Mouse (Mus musculus): ENCODE data around the gene Fbxo2. TPM values are rescaled to one million over a fixed set of nuclear protein-coding genes. Genes with fewer than 3 reads are reported as not detected.

Fbxo2 gene
- polyA plus RNA-seq (2014; fragmentation: Illumina TruSeq; extraction: RNeasy Lipid Tissue Mini Kit (QIAGEN cat#74804); ENCODE audit: low read depth, low replicate concordance), result not detected

DNA sequence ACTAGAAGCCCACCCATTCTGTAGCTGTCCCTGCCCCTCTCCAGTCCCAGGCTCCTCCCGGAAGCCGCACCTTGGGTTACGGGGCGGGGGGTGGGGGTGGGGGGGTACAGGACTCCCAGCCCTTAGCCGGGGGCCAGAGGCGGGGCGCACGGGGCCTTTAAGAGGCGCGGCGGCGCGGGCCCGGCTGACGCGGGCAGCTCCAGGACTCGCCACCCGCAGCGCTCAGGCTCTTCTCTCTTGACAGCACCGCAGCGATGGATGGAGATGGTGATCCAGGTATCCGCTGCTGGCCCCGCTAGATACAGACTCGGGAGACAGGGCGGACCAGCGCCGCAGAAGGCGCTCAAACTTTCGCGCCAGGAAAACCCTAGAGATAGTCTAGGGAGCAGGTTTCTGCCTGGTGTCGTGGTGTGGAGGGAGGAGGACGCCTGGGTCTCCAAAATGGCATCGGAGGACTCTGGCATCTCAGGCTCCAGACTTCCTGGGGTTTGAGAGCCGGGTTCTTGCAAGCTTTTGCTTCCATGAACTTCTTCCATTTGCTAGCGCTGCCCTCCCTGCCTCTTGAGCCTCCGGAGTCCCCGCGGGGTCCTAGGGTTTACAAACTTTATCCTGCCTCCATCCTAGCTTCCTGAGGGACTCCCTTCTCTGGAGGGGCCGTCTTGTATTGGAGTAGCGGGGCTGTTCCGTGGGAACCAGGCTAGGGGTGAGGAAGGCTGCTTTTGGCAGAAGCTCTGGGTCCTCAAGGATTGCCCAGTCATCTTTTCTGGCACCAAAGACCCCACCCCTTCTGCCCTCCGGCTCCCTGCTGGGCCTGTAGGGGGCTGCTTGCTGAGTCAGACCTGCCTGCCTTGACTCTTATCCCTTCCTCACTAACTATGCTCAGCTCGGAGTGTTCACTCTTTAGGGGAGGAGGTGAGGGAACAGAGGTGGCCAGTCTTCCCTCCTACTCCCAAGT lies at the start of gene Fbxo2, which contains the start of gene Fbxo44:
TSS of gene Fbxo2 (plus strand) at position 186 of the 955 bp plus-strand sequence.
TSS of gene Fbxo44 (minus strand) at position 47 of the 955 bp plus-strand sequence.

DNA sequence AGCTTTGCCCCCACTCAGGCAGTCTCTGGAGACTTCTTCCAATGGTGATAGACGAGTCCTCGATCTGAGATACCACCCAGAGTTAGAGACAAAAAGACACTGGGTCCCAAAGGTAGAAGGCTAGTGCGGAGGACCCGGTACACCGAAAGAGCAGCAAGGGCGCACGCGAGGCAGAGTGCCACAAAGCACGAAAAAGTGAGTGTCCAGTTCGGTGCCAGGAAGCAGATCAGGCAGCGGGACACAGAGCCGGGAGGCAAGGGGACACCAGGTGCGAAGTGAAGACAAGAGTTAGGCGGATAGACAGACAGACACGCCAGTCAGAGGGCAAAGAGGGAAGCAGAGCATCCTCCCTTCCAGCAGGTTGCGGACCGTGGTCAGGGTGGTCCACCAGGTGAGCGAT lies 30.3 kb upstream of the Fbxo2 start, which contains the start of gene Mad2l2:
TSS of gene Mad2l2 (plus strand) at position 252 of the 400 bp plus-strand sequence.

DNA sequence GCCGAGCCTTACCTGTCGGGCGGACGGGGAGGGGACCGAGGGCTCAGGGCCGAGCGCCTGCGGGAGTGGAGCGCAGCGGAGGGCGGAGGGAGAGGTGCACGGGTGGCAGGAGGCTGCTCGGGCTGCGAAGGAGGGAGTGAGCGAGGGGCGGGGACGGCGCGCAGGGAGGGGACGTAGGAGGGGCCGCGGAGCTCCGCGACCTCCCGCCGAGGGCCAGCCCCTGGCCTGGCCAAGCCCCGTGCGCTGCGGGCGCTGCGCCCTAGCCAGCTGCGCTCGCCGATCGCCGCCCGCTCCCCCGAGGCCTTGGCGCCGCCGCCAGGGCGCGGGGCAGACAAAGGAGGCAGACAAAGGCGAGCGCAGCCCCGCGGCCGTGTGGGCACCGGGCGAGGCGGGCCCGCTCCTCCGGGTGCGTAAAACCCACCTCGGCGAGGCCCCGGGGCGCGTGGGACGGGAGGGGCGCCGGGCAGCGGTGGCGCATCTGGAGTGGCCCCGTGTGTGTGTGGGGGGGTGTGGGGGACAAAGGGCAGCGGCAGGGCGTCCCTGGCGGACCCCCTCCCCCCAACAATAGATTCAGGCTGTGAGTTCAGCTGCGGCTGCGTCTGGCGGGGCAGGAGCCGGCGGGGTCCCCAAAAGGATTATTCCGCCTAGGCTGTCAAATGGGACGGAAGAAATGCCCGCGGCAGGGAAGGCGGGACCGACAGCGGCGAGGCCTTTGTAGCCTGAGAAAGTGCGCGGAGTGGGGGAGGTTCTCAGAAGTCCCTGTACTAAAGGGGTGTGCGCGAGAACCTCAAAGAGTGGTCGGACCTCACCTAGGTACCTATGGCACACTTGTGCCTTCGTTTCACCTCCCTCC lies 29.6 kb upstream of the Fbxo2 start, which contains the start of gene Draxin:
TSS of gene Draxin (minus strand) at position 138 of the 853 bp plus-strand sequence.

GRCm38 (mm10) chr4:148151267-148152168 lies 8.9 kb upstream of the Fbxo2 start, which contains the start of gene Fbxo6:
Fbxo6 (minus strand) TSS chr4:148152140.

Other genes starting within 250 kb of the Fbxo2 start
- 3.8 TPM for gene Plod1, start 223.9 kb upstream of the Fbxo2 start, polyA plus RNA-seq (2014; fragmentation: Illumina TruSeq; extraction: RNeasy Lipid Tissue Mini Kit (QIAGEN cat#74804); ENCODE audit: low read depth, low replicate concordance)
- 3.3 TPM for gene 2510039O18Rik, start 219.7 kb upstream of the Fbxo2 start, polyA plus RNA-seq (2014; fragmentation: Illumina TruSeq; extraction: RNeasy Lipid Tissue Mini Kit (QIAGEN cat#74804); ENCODE audit: low read depth, low replicate concordance)
- gene Nppb, start 174.8 kb upstream of the Fbxo2 start, polyA plus RNA-seq (2014; fragmentation: Illumina TruSeq; extraction: RNeasy Lipid Tissue Mini Kit (QIAGEN cat#74804); ENCODE audit: low read depth, low replicate concordance), result not detected
- not detected for gene Nppa, start 159.9 kb upstream of the Fbxo2 start, polyA plus RNA-seq (2014; fragmentation: Illumina TruSeq; extraction: RNeasy Lipid Tissue Mini Kit (QIAGEN cat#74804); ENCODE audit: low read depth, low replicate concordance)
- 1.1 TPM for gene Clcn6, start 121.8 kb upstream of the Fbxo2 start, polyA plus RNA-seq (2014; fragmentation: Illumina TruSeq; extraction: RNeasy Lipid Tissue Mini Kit (QIAGEN cat#74804); ENCODE audit: low read depth, low replicate concordance)
- gene Mthfr, start 121.5 kb upstream of the Fbxo2 start, polyA plus RNA-seq (2014; fragmentation: Illumina TruSeq; extraction: RNeasy Lipid Tissue Mini Kit (QIAGEN cat#74804); ENCODE audit: low read depth, low replicate concordance), result 2.1 TPM
- gene Agtrap, start 72.6 kb upstream of the Fbxo2 start, polyA plus RNA-seq (2014; fragmentation: Illumina TruSeq; extraction: RNeasy Lipid Tissue Mini Kit (QIAGEN cat#74804); ENCODE audit: low read depth, low replicate concordance), result 1.2 TPM
- 7.5 TPM for gene Mad2l2, start 30.2 kb upstream of the Fbxo2 start, polyA plus RNA-seq (2014; fragmentation: Illumina TruSeq; extraction: RNeasy Lipid Tissue Mini Kit (QIAGEN cat#74804); ENCODE audit: low read depth, low replicate concordance)
- not detected for gene Draxin, start 29.9 kb upstream of the Fbxo2 start, polyA plus RNA-seq (2014; fragmentation: Illumina TruSeq; extraction: RNeasy Lipid Tissue Mini Kit (QIAGEN cat#74804); ENCODE audit: low read depth, low replicate concordance)
- 3.2 TPM for gene Fbxo6, start 8.5 kb upstream of the Fbxo2 start, polyA plus RNA-seq (2014; fragmentation: Illumina TruSeq; extraction: RNeasy Lipid Tissue Mini Kit (QIAGEN cat#74804); ENCODE audit: low read depth, low replicate concordance)
- 0.56 TPM for gene Fbxo44, start 139 bp upstream of the Fbxo2 start, polyA plus RNA-seq (2014; fragmentation: Illumina TruSeq; extraction: RNeasy Lipid Tissue Mini Kit (QIAGEN cat#74804); ENCODE audit: low read depth, low replicate concordance)
- gene Disp3, start 127.3 kb downstream of the Fbxo2 start, polyA plus RNA-seq (2014; fragmentation: Illumina TruSeq; extraction: RNeasy Lipid Tissue Mini Kit (QIAGEN cat#74804); ENCODE audit: low read depth, low replicate concordance), result not detected

All from liver, adult 10 weeks (tissue).